Mouse (Mus musculus) CH12.LX (cell line): ENCODE measurements around the gene Rnf208. TPM values are rescaled to one million over a fixed set of nuclear protein-coding genes. Genes with fewer than 3 reads are reported as not detected.

Source experiments
- DNase-seq: peaks from one replicate; pipeline ENCODE4 v3.0.0-alpha.2; 2013; ENCODE audit errors: extremely low read depth
- H3K27ac ChIP-seq: 2 replicates; pipeline ENCODE4 v1.5.1; 2012; ENCODE audit warnings: low read depth, mild to moderate bottlenecking, control low read depth, moderate library complexity; ENCODE audit not compliant: insufficient read depth
- H3K27me3 ChIP-seq: replicated peaks from 2 replicates; pipeline ENCODE3; 2012; ENCODE audit warnings: inconsistent platforms
- H3K36me3 ChIP-seq, 2 experiments: replicated peaks in 1 of 2; 2 replicates each; pipeline versions ENCODE3 to v1.6.1; 2012; ENCODE audit warnings: inconsistent platforms in 1 of 2, low read length in 1 of 2, mild to moderate bottlenecking in 1 of 2, mixed read lengths in 1 of 2, moderate library complexity in 1 of 2; ENCODE audit not compliant: control insufficient read depth in 1 of 2, insufficient read depth in 1 of 2
- H3K4me1 ChIP-seq, 2 experiments: 2 replicates each; pipeline ENCODE4 v1.6.1; 2012; ENCODE audit warnings: inconsistent platforms in 1 of 2, moderate library complexity in 1 of 2; ENCODE audit not compliant: insufficient read depth in 2 of 2, control insufficient read depth in 1 of 2
- H3K4me2 ChIP-seq: 2 replicates; pipeline ENCODE4 v1.6.1; 2012; ENCODE audit warnings: low read depth, mild to moderate bottlenecking, control low read depth; ENCODE audit not compliant: poor library complexity, insufficient read depth, severe bottlenecking
- H3K4me3 ChIP-seq, 3 experiments: fragments of 150-350 bp in 1 of 3; sonication (generic) in 1 of 3; replicated peaks in 1 of 3; 2 replicates each; pipeline versions ENCODE3 to v1.5.1; 2011 to 2012; ENCODE audit warnings: low read depth in 2 of 3, low read length in 2 of 3, mild to moderate bottlenecking in 2 of 3, moderate library complexity in 2 of 3, control low read depth in 1 of 3, improper control_type of control experiment in 1 of 3, inconsistent platforms in 1 of 3, mixed read lengths in 1 of 3; ENCODE audit not compliant: poor library complexity in 1 of 3
- H3K79me2 ChIP-seq: replicated peaks from 2 replicates; pipeline ENCODE4 v1.6.1; 2012; ENCODE audit warnings: mild to moderate bottlenecking, moderate library complexity; ENCODE audit not compliant: control insufficient read depth, poor library complexity, insufficient read depth, severe bottlenecking; ENCODE audit errors: extremely low read depth
- H3K9ac ChIP-seq: 2 replicates; pipeline ENCODE4 v1.6.1; 2012; ENCODE audit warnings: low read depth, mild to moderate bottlenecking, control low read depth, moderate library complexity; ENCODE audit not compliant: insufficient read depth
- H3K9me3 ChIP-seq: replicated peaks from 2 replicates; pipeline ENCODE3; 2012; ENCODE audit warnings: low read length, inconsistent platforms, mixed read lengths
- BHLHE40 ChIP-seq: IDR thresholded peaks from 2 replicates; pipeline ENCODE4 v1.6.1; 2011; ENCODE audit warnings: mild to moderate bottlenecking, low read depth, low read length, improper control_type of control experiment
- CHD1 ChIP-seq: IDR thresholded peaks from 2 replicates; pipeline ENCODE4 v1.6.1; 2012; ENCODE audit warnings: low read depth, low read length, improper control_type of control experiment, inconsistent platforms
- CTCF ChIP-seq, 2 experiments: IDR thresholded peaks in 1 of 2; conservative IDR thresholded peaks in 1 of 2; 2 replicates each; pipeline ENCODE4 v1.5.1; 2011 to 2012; ENCODE audit warnings: low read depth in 2 of 2, low read length in 2 of 2, improper control_type of control experiment in 1 of 2, inconsistent platforms in 1 of 2, mild to moderate bottlenecking in 1 of 2, moderate library complexity in 1 of 2
- EP300 ChIP-seq: IDR thresholded peaks from 2 replicates; pipeline ENCODE4 v1.6.1; 2011; ENCODE audit warnings: low read length, improper control_type of control experiment
- HCFC1 ChIP-seq: IDR thresholded peaks from 2 replicates; pipeline ENCODE4 v1.6.1; 2012; ENCODE audit warnings: low read depth, mild to moderate bottlenecking, inconsistent platforms, low read length, improper control_type of control experiment
- IRF4 ChIP-seq: IDR thresholded peaks from 2 replicates; pipeline ENCODE4 v1.6.1; 2014; ENCODE audit warnings: low read depth, mild to moderate bottlenecking, inconsistent platforms, low read length, improper control_type of control experiment
- MAFK ChIP-seq: IDR thresholded peaks from 2 replicates; pipeline ENCODE4 v1.6.1; 2011; ENCODE audit warnings: low read length, improper control_type of control experiment; ENCODE audit not compliant: insufficient replicate concordance
- MXI1 ChIP-seq: IDR thresholded peaks from 2 replicates; pipeline ENCODE4 v1.6.1; 2011; ENCODE audit warnings: mild to moderate bottlenecking, low read depth, low read length, improper control_type of control experiment
- NRF1 ChIP-seq: IDR thresholded peaks from 2 replicates; pipeline ENCODE4 v1.6.1; 2014; ENCODE audit warnings: low read depth, mild to moderate bottlenecking, inconsistent platforms, low read length, improper control_type of control experiment, moderate library complexity
- POLR2A ChIP-seq: IDR thresholded peaks from 2 replicates; pipeline ENCODE4 v1.6.1; 2011; ENCODE audit warnings: low read depth, mild to moderate bottlenecking, improper control_type of control experiment, low read length
- RAD21 ChIP-seq: IDR thresholded peaks from 2 replicates; pipeline ENCODE4 v1.6.1; 2011; ENCODE audit warnings: low read depth, mild to moderate bottlenecking, low read length, improper control_type of control experiment, moderate library complexity
- SMC3 ChIP-seq: IDR thresholded peaks from 2 replicates; pipeline ENCODE4 v1.6.1; 2011; ENCODE audit warnings: low read depth, low read length, improper control_type of control experiment
- dilution Hi-C: fragments of 300-500 bp; cut with MboI; formaldehyde crosslinking; loops from 2 replicates; pipeline ENCODE4 v1.14.3; 2020; ENCODE audit warnings: low sequenced_read_pairs; ENCODE audit not compliant: extremely low pct_unique_long_range_greater_than_20kb, extremely low pct_ligation_motif_present
- in situ Hi-C: fragments of 300-500 bp; cut with MboI; formaldehyde crosslinking; loops from 3 replicates; pipeline ENCODE4 v1.14.3; 2019; ENCODE audit warnings: low sequenced_read_pairs, low pct_ligation_motif_present, low pct_unique_long_range_greater_than_20kb, mixed read lengths
- polyA plus RNA-seq: library from polyadenylated mRNA; unstranded; fragments of >175 nt; gene quantifications from 2 replicates; pipeline ENCODE4 v1.2.1, GENCODE M21; 2012; ENCODE audit warnings: low read depth; ENCODE audit not compliant: insufficient read length
- total RNA-seq, 2 experiments: library from RNA; depleted of rRNA; stranded (reverse); fragments of 300-350 nt in 1 of 2; fragments of >200 nt in 1 of 2; gene quantifications; 2 replicates each; pipeline ENCODE4 v1.2.3; 2012 to 2014

Rnf208 gene
- total and polyA plus RNA-seq, 3 experiments: 0.34 to 1.7 (median 1.4) TPM

- H3K27ac ChIP-seq: no peak overlapping the region
- no peak overlapping the region for H3K9ac ChIP-seq
- peaks cover 0 to 2% of the 10 kb centered on the region in 2 experiments; a peak in 1 of 4 replicates for H3K4me1 ChIP-seq
- no peak for TF ChIP-seq MXI1
- TF ChIP-seq HCFC1: no peak
- TF ChIP-seq POLR2A: no peak
- TF ChIP-seq BHLHE40: no peak
- no peak for TF ChIP-seq MAFK
- TF ChIP-seq EP300: no peak
- no peak for TF ChIP-seq NRF1
- TF ChIP-seq IRF4: no peak
- TF ChIP-seq CTCF (conservative IDR thresholded peaks at IDR 0.05 in 1 of 2, IDR thresholded peaks at IDR 0.05 in 1 of 2; ENCODE audit: low read depth in 2 of 2, low read length in 2 of 2): no peak
- no peak for TF ChIP-seq SMC3
- no peak for DNase-seq
- in situ Hi-C loops: no loop called here
- dilution Hi-C loops: no loop called here
- no peak overlapping the region for H3K4me2 ChIP-seq
- no peaks in the 10 kb centered on the region for H3K79me2 ChIP-seq
- H3K36me3 ChIP-seq: peaks cover 30 to 49% of the 10 kb centered on the region in 2 experiments
- H3K9me3 ChIP-seq: no peaks in the 10 kb centered on the region
- H3K27me3 ChIP-seq: peaks cover 14% of the 10 kb centered on the region
- no peak overlapping the region for H3K4me3 ChIP-seq
These were observed 45.0 kb downstream of the Rnf208 start for GRCm38 (mm10) chr2:25286837-25287636.

- no peak within 1 kb of the TSS for H3K27ac ChIP-seq
These were observed 46.0 kb downstream of the Rnf208 start, which contains the start of gene Tmem210 for GRCm38 (mm10) chr2:25287927-25288649. Gene Tmem210, plus strand, starts transcription at chr2:25288145.

More at GRCm38 (mm10) chr2:25287927-25288649, 46.0 kb downstream of the Rnf208 start, which contains the start of gene Tmem210:
- Histone ChIP-seq H3K4me3 (no peak within 1 kb of the TSS), H3K9me3 (no peaks in the 10 kb centered on the region), H3K79me2 (no peaks in the 10 kb centered on the region), H3K4me2 (no peak within 1 kb of the TSS), H3K9ac (no peak within 1 kb of the TSS), H3K36me3 (peaks cover 27 to 40% of the 10 kb centered on the region in 2 experiments), H3K4me1 (peaks cover 2 to 4% of the 10 kb centered on the region in 2 experiments; a peak in 3 of 4 replicates), H3K27me3 (peaks cover 24% of the 10 kb centered on the region)
- no peak for TF ChIP-seq RAD21
- no peak for TF ChIP-seq CHD1
- dilution Hi-C loops: no loop called here
- DNase-seq: no peak
- in situ Hi-C loops: no loop called here
